Mouse (Mus musculus) C2C12 (cell line): ENCODE data around the gene Psip1.

Experiments used
- CTCF ChIP-seq: IDR thresholded peaks from one replicate; pipeline ENCODE4 v1.5.1; 2011; ENCODE audit not compliant: control insufficient read depth, insufficient read depth, insufficient read length
- USF1 ChIP-seq: IDR thresholded peaks from one replicate; pipeline ENCODE4 v1.6.1; 2011; ENCODE audit warnings: low read depth, mild to moderate bottlenecking, control low read depth, moderate library complexity

- TF ChIP-seq CTCF (no peak), USF1 (no peak)
Observed at GRCm38 (mm10) chr4:83428845-83429244, 57.4 kb downstream of the Psip1 start.
